18 mouse cellular contexts compared by ENCODE assay signal in genomic region chr4:114651606-114652005, GRCm38 (mm10).
DNase-seq lines count a peak whose midpoint lies in the region; ATAC-seq and TF ChIP-seq lines count a peak whose summit lies in the region.
"Had no signal": no experiment of that assay in that cellular context is flagged by ENCODE, and none has a peak within 500 bp of the region (broad histone marks: within the 10 kb centered on the region; RNA-seq: fewer than 3 reads in every experiment).

No protein-coding gene starts in this region.

- 0 out of 2 replicates have a peak, but pooled peaks cover 4% of the 10 kb centered on the region for H3K27me3 ChIP-seq in hindbrain, postnatal 0 days (ENCODE audit: insufficient read depth, low read length)
- peaks cover 9% of the 10 kb centered on the region for H3K27me3 ChIP-seq in hindbrain, embryonic 11.5 days (ENCODE audit: control insufficient read depth, insufficient read depth, low read length)
- no peaks in the 10 kb centered on the region for H3K27me3 ChIP-seq in MEL (ENCODE audit: control insufficient read depth in 1 of 2, insufficient read depth in 2 of 2, low read length in 2 of 2)
- no peaks in the 10 kb centered on the region for H3K27me3 ChIP-seq in thymus, adult 2 months (ENCODE audit: control insufficient read depth, insufficient read depth, low read length)
- H3K27me3 ChIP-seq in forebrain, embryonic 12.5 days = peaks cover 56% of the 10 kb centered on the region

- H3K4me1 ChIP-seq in hindbrain, postnatal 0 days (ENCODE audit: insufficient read depth, low read length) = no peaks in the 10 kb centered on the region
- 0 out of 2 replicates have a peak, but pooled peaks cover 3% of the 10 kb centered on the region for H3K4me1 ChIP-seq in hindbrain, embryonic 11.5 days (replicated peaks; ENCODE audit: control insufficient read depth, insufficient read depth, low read length)
- H3K4me1 ChIP-seq in MEL (ENCODE audit: control insufficient read depth in 1 of 2, insufficient read depth in 2 of 2, low read length in 2 of 2) = peaks cover 7 to 22% of the 10 kb centered on the region in 2 experiments
- peaks cover 8% of the 10 kb centered on the region for H3K4me1 ChIP-seq in thymus, adult 2 months (replicated peaks; ENCODE audit: control insufficient read depth, insufficient read depth, low read length)
- H3K4me1 ChIP-seq in forebrain, embryonic 12.5 days = peaks cover 6% of the 10 kb centered on the region; the same call in 1 of the 2 replicates

- no peak for TF ChIP-seq RAD21 in MEL (IDR thresholded peaks at IDR 0.05; ENCODE audit: low read depth, low read length)

- DNase-seq in adrenal gland, postnatal 25 days = peak; percentile 15
- no peak for DNase-seq in adrenal gland, adult 8-10 months
- DNase-seq in hindbrain, postnatal 0 days (ENCODE audit: low spot score) = peak; percentile 61
- no peak for DNase-seq in hindbrain, embryonic 11.5 days (ENCODE audit: low spot score)
- no peak for DNase-seq in MEL (ENCODE audit: low read depth, low spot score)
- peak; percentile 10 for DNase-seq in brain, adult 2 months (ENCODE audit: low read depth, low spot score)
- no peak for DNase-seq in thymus, adult 2 months
- DNase-seq: gastrocnemius, postnatal 10 days; kidney, adult 9 months; lung, adult 2 months; thymus, postnatal 14 days had no signal

- H3K27ac ChIP-seq in hindbrain, postnatal 0 days = no peak overlapping the region
- no peak overlapping the region for H3K27ac ChIP-seq in hindbrain, embryonic 11.5 days (ENCODE audit: low read depth, low read length)
- H3K27ac ChIP-seq in MEL (ENCODE audit: control insufficient read depth, low read depth, low read length) = peak overlapping the region; percentile 65
- no peak overlapping the region for H3K27ac ChIP-seq in thymus, adult 2 months (ENCODE audit: control insufficient read depth, insufficient read depth, low read length)
- no peak overlapping the region for H3K27ac ChIP-seq in forebrain, embryonic 12.5 days
- H3K27ac ChIP-seq: embryonic facial prominence, embryonic 15.5 days; forebrain, embryonic 10.5 days; hindbrain, embryonic 12.5 days; limb, embryonic 12.5 days; liver, embryonic 12.5 days; stomach, postnatal 0 days had no signal

- TF ChIP-seq POLR2A in MEL (IDR thresholded peaks at IDR 0.05; ENCODE audit: control insufficient read depth in 1 of 2, insufficient read depth in 1 of 2, low read depth in 1 of 2, low read length in 2 of 2, poor library complexity in 1 of 2) = no peak
- TF ChIP-seq POLR2A in thymus, adult 2 months (IDR thresholded peaks at IDR 0.05; ENCODE audit: control insufficient read depth, extremely low read depth, insufficient read depth, low read length, poor library complexity) = no peak

- no peak overlapping the region for H3K9ac ChIP-seq in hindbrain, postnatal 0 days (replicated peaks; ENCODE audit: low read length)
- no peak overlapping the region for H3K9ac ChIP-seq in hindbrain, embryonic 11.5 days (ENCODE audit: low read depth, low read length)
- H3K9ac ChIP-seq in MEL (ENCODE audit: control insufficient read depth, low read depth, low read length, poor library complexity, severe bottlenecking) = no peak overlapping the region
- no peak overlapping the region for H3K9ac ChIP-seq in forebrain, embryonic 12.5 days
- H3K9ac ChIP-seq: embryonic facial prominence, embryonic 15.5 days; hindbrain, embryonic 12.5 days; limb, embryonic 12.5 days; liver, embryonic 12.5 days had no signal

- H3K9me3 ChIP-seq in hindbrain, postnatal 0 days (ENCODE audit: low read length) = no peaks in the 10 kb centered on the region
- H3K9me3 ChIP-seq in hindbrain, embryonic 11.5 days (ENCODE audit: control insufficient read depth, low read length) = no peaks in the 10 kb centered on the region
- no peaks in the 10 kb centered on the region for H3K9me3 ChIP-seq in MEL (replicated peaks; ENCODE audit: insufficient read depth, low read length)
- H3K9me3 ChIP-seq in forebrain, embryonic 12.5 days = no peaks in the 10 kb centered on the region
- H3K9me3 ChIP-seq: embryonic facial prominence, embryonic 15.5 days; forebrain, embryonic 10.5 days; hindbrain, embryonic 12.5 days; limb, embryonic 12.5 days; liver, embryonic 12.5 days had no signal

- 47% methylated on average over 5 of the region's 5 CpGs for WGBS in hindbrain, postnatal 0 days
- 68% methylated on average over 5 of the region's 5 CpGs for WGBS in hindbrain, embryonic 11.5 days
- 81% methylated on average over 5 of the region's 5 CpGs for WGBS in thymus, adult 2 months
- WGBS in forebrain, embryonic 12.5 days = 77% methylated on average over 5 of the region's 5 CpGs

- no peak for ATAC-seq in hindbrain, postnatal 0 days
- ATAC-seq in hindbrain, embryonic 11.5 days (ENCODE audit: low FRiP score) = no peak
- ATAC-seq in forebrain, embryonic 12.5 days (ENCODE audit: low FRiP score) = no peak
- ATAC-seq: liver, embryonic 12.5 days had no signal

- H3K79me2 ChIP-seq in MEL (ENCODE audit: control insufficient read depth, insufficient read depth, low read length, poor library complexity) = no peaks in the 10 kb centered on the region

- H3K4me2 ChIP-seq in hindbrain, postnatal 0 days (ENCODE audit: low read depth, low read length) = no peak overlapping the region
- no peak overlapping the region for H3K4me2 ChIP-seq in hindbrain, embryonic 11.5 days (replicated peaks; ENCODE audit: low read depth, low read length)
- H3K4me2 ChIP-seq in forebrain, embryonic 12.5 days = no peak overlapping the region
- H3K4me2 ChIP-seq: embryonic facial prominence, embryonic 15.5 days; hindbrain, embryonic 12.5 days; limb, embryonic 12.5 days; liver, embryonic 12.5 days had no signal

- no peak for TF ChIP-seq CTCF in hindbrain, postnatal 0 days (IDR thresholded peaks at IDR 0.05; ENCODE audit: low read depth)
- no peak for TF ChIP-seq CTCF in MEL (IDR thresholded peaks at IDR 0.05 in 2 of 3, conservative IDR thresholded peaks at IDR 0.05 in 1 of 3; ENCODE audit: control insufficient read depth in 1 of 3, insufficient read depth in 1 of 3, low read depth in 2 of 3, low read length in 3 of 3, poor library complexity in 1 of 3, severe bottlenecking in 1 of 3)
- no peak for TF ChIP-seq CTCF in thymus, adult 2 months (IDR thresholded peaks at IDR 0.05; ENCODE audit: borderline replicate concordance, control insufficient read depth, extremely low read depth, insufficient read depth, low read length, poor library complexity)

- no peak for TF ChIP-seq EP300 in MEL (IDR thresholded peaks at IDR 0.05; ENCODE audit: low read depth in 1 of 2, low read length in 2 of 2)

- no peaks in the 10 kb centered on the region for H3K36me3 ChIP-seq in hindbrain, postnatal 0 days (ENCODE audit: insufficient read depth, low read length)
- no peaks in the 10 kb centered on the region for H3K36me3 ChIP-seq in hindbrain, embryonic 11.5 days (ENCODE audit: control insufficient read depth, insufficient read depth, low read length)
- peaks cover 0 to 16% of the 10 kb centered on the region in 2 experiments; a peak in 2 of 4 replicates for H3K36me3 ChIP-seq in MEL (ENCODE audit: control insufficient read depth in 1 of 2, insufficient read depth in 2 of 2, low read length in 2 of 2)
- no peaks in the 10 kb centered on the region for H3K36me3 ChIP-seq in thymus, adult 2 months (ENCODE audit: control insufficient read depth, insufficient read depth, low read length)
- no peaks in the 10 kb centered on the region for H3K36me3 ChIP-seq in forebrain, embryonic 12.5 days (replicated peaks)
- H3K36me3 ChIP-seq: embryonic facial prominence, embryonic 15.5 days; forebrain, embryonic 10.5 days; hindbrain, embryonic 12.5 days; limb, embryonic 12.5 days; liver, embryonic 12.5 days had no signal

- no peak overlapping the region for H3K4me3 ChIP-seq in hindbrain, postnatal 0 days (ENCODE audit: low read length)
- H3K4me3 ChIP-seq in hindbrain, embryonic 11.5 days (ENCODE audit: low read depth, low read length) = no peak overlapping the region
- H3K4me3 ChIP-seq in MEL (ENCODE audit: control insufficient read depth in 1 of 2, insufficient read depth in 1 of 2, low read depth in 2 of 2, low read length in 2 of 2) = no peak overlapping the region
- no peak overlapping the region for H3K4me3 ChIP-seq in thymus, adult 2 months (ENCODE audit: control insufficient read depth, insufficient read depth, low read length)
- no peak overlapping the region for H3K4me3 ChIP-seq in forebrain, embryonic 12.5 days (replicated peaks)
- H3K4me3 ChIP-seq: embryonic facial prominence, embryonic 15.5 days; forebrain, embryonic 10.5 days; hindbrain, embryonic 12.5 days; limb, embryonic 12.5 days; liver, embryonic 12.5 days had no signal

TF ChIP-seq in MEL, 35 proteins besides CTCF, POLR2A, EP300 and RAD21:
- no peak for TF ChIP-seq POLR2AphosphoS2 (IDR thresholded peaks at IDR 0.05; ENCODE audit: low read length)
- no peak for TF ChIP-seq NRF1 (IDR thresholded peaks at IDR 0.05; ENCODE audit: insufficient read depth, low read depth, low read length, poor library complexity, severe bottlenecking)
- no peak for TF ChIP-seq JUND (IDR thresholded peaks at IDR 0.05; ENCODE audit: low read depth, low read length)
- no peak for TF ChIP-seq MYB (IDR thresholded peaks at IDR 0.05; ENCODE audit: low read depth, low read length)
- TF ChIP-seq MAX (IDR thresholded peaks at IDR 0.05; ENCODE audit: low read length) = no peak
- TF ChIP-seq ZKSCAN1 (IDR thresholded peaks at IDR 0.05; ENCODE audit: low read depth, low read length) = no peak
- no peak for TF ChIP-seq HCFC1 (IDR thresholded peaks at IDR 0.05; ENCODE audit: low read depth, low read length)
- TF ChIP-seq GABPA (IDR thresholded peaks at IDR 0.05; ENCODE audit: low read depth, low read length) = no peak
- TF ChIP-seq ZMIZ1 (IDR thresholded peaks at IDR 0.05; ENCODE audit: low read depth, low read length) = no peak
- no peak for TF ChIP-seq MXI1 (IDR thresholded peaks at IDR 0.05; ENCODE audit: low read depth, low read length)
- TF ChIP-seq RCOR1 (IDR thresholded peaks at IDR 0.05; ENCODE audit: low read depth, low read length) = no peak
- TF ChIP-seq SMC3 (IDR thresholded peaks at IDR 0.05; ENCODE audit: low read depth, low read length) = no peak
- TF ChIP-seq ZC3H11A (IDR thresholded peaks at IDR 0.05; ENCODE audit: low read depth, low read length) = no peak
- no peak for TF ChIP-seq CHD2 (IDR thresholded peaks at IDR 0.05; ENCODE audit: low read length)
- no peak for TF ChIP-seq KAT2A (conservative IDR thresholded peaks at IDR 0.05; ENCODE audit: low read depth, low read length)
- TF ChIP-seq MAFK (IDR thresholded peaks at IDR 0.05; ENCODE audit: borderline replicate concordance, low read depth, low read length) = no peak
- no peak for TF ChIP-seq MEF2A (IDR thresholded peaks at IDR 0.05; ENCODE audit: extremely low read depth, insufficient replicate concordance, low read depth, low read length, poor library complexity, severe bottlenecking)
- TF ChIP-seq USF2 (IDR thresholded peaks at IDR 0.05; ENCODE audit: borderline replicate concordance in 1 of 2, insufficient read depth in 1 of 2, low read depth in 1 of 2, low read length in 2 of 2) = no peak
- no peak for TF ChIP-seq CHD1 (IDR thresholded peaks at IDR 0.05; ENCODE audit: low read depth, low read length)
- TF ChIP-seq TAL1 (IDR thresholded peaks at IDR 0.05; ENCODE audit: low read length) = no peak

Comparison
In these comparisons a context has a peak if more than half of its experiments do, and no peak if none do; other contexts are left out.
1. DNase-seq: peak in adrenal gland, postnatal 25 days (single experiment), hindbrain, postnatal 0 days (single experiment) and brain, adult 2 months (single experiment); none in adrenal gland, adult 8-10 months (single experiment), hindbrain, embryonic 11.5 days (single experiment), MEL (single experiment) and thymus, adult 2 months (single experiment).